Mouse (Mus musculus) midbrain, embryonic 12.5 days (tissue): Measurements from ENCODE around the gene Stmn1. TPM values are rescaled to one million over a fixed set of nuclear protein-coding genes. Genes with fewer than 3 reads are reported as not detected.

ENCODE experiments used
- ATAC-seq: fragments of 200-750 bp; cut with Nextera tagmentation; 2 replicates; pipeline ENCODE4 v1.8.0; 2017; ENCODE audit warnings: low read depth, moderate TSS enrichment, moderate library complexity; ENCODE audit not compliant: low FRiP score
- H3K27ac ChIP-seq: fragments of 300-500 bp; sonication (generic); replicated peaks from 2 replicates; pipeline ENCODE4 v1.5.1; 2016; ENCODE audit warnings: mild to moderate bottlenecking
- H3K27me3 ChIP-seq: fragments of 300-500 bp; sonication (generic); 2 replicates; pipeline ENCODE4 v1.6.1; 2016; ENCODE audit warnings: mild to moderate bottlenecking
- H3K36me3 ChIP-seq: fragments of 300-500 bp; sonication (generic); 2 replicates; pipeline ENCODE4 v1.6.1; 2016
- H3K4me1 ChIP-seq: fragments of 300-500 bp; sonication (generic); 2 replicates; pipeline ENCODE4 v1.6.1; 2016
- H3K4me2 ChIP-seq: fragments of 300-500 bp; sonication (generic); replicated peaks from 2 replicates; pipeline ENCODE4 v1.6.1; 2016; ENCODE audit warnings: mild to moderate bottlenecking, moderate library complexity
- H3K4me3 ChIP-seq: fragments of 300-500 bp; sonication (generic); 2 replicates; pipeline ENCODE4 v1.5.1; 2016; ENCODE audit warnings: mild to moderate bottlenecking
- H3K9ac ChIP-seq: fragments of 300-500 bp; sonication (generic); replicated peaks from 2 replicates; pipeline ENCODE4 v1.6.1; 2016; ENCODE audit warnings: mild to moderate bottlenecking, moderate library complexity
- H3K9me3 ChIP-seq: fragments of 300-500 bp; sonication (generic); 2 replicates; pipeline ENCODE4 v1.6.1; 2016; ENCODE audit warnings: mild to moderate bottlenecking
- WGBS: fragments of 180-500 bp; shearing (Covaris S2); methylation state at CpG from one replicate; pipeline ENCODE4 v1.1.7; 2016; 5-methylcytosine and 5-hydroxymethylcytosine counted together
- polyA plus RNA-seq: library from polyadenylated mRNA; unstranded; fragments of >200 nt; fragmentation: Nextera tagmentation; extraction: Ambion mirVana; gene quantifications from 2 replicates; pipeline ENCODE4 v1.2.1, GENCODE M21; 2016

The Stmn1 gene
- polyA plus RNA-seq, 1 experiment from 2014 or later = 4,918 TPM

GRCm38 (mm10) chr4:134461252-134461651, 6.9 kb upstream of the Stmn1 start:
- Histone ChIP-seq H3K27ac (no peak overlapping the region), H3K4me3 (no peak overlapping the region), H3K27me3 (no peaks in the 10 kb centered on the region), H3K9ac (no peak overlapping the region), H3K9me3 (no peaks in the 10 kb centered on the region), H3K36me3 (no peaks in the 10 kb centered on the region), H3K4me1 (peaks cover 9% of the 10 kb centered on the region), H3K4me2 (no peak overlapping the region)
- no peak for ATAC-seq
- 80% methylated on average over 5 of the region's 5 CpGs for WGBS

- H3K4me2 ChIP-seq = peak overlapping the region; percentile 24
- H3K27ac ChIP-seq = peak overlapping the region; percentile 99
- ATAC-seq = no peak
- H3K4me1 ChIP-seq = peaks cover 25% of the 10 kb centered on the region
- no peaks in the 10 kb centered on the region for H3K9me3 ChIP-seq
- 25% methylated on average over 12 of the region's 12 CpGs for WGBS
- H3K36me3 ChIP-seq = peaks cover 2% of the 10 kb centered on the region
- H3K27me3 ChIP-seq = no peaks in the 10 kb centered on the region
- H3K4me3 ChIP-seq = no peak overlapping the region
- no peak overlapping the region; the same call in 1 of the 2 replicates for H3K9ac ChIP-seq
Observed at GRCm38 (mm10) chr4:134465789-134466188, 2.3 kb upstream of the Stmn1 start.

GRCm38 (mm10) chr4:134466381-134467262, 1.5 kb upstream of the Stmn1 start:
- Histone ChIP-seq H3K4me3 (peak overlapping the region; percentile 97; the same call in 1 of the 2 replicates), H3K9ac (peak overlapping the region; percentile 98; the same call in 1 of the 2 replicates), H3K27ac (peak overlapping the region; percentile 99), H3K9me3 (no peaks in the 10 kb centered on the region), H3K27me3 (no peaks in the 10 kb centered on the region), H3K4me2 (peak overlapping the region; percentile 84), H3K36me3 (peaks cover 10% of the 10 kb centered on the region), H3K4me1 (peaks cover 32% of the 10 kb centered on the region)
- 59% methylated on average over 11 of the region's 11 CpGs for WGBS
- ATAC-seq = no peak

- peaks cover 40% of the 10 kb centered on the region for H3K4me1 ChIP-seq
Observed at GRCm38 (mm10) chr4:134467435-134468214, 495 bp upstream of the Stmn1 start.

GRCm38 (mm10) chr4:134468578-134469266, 602 bp downstream of the Stmn1 start:
- Histone ChIP-seq H3K4me2 (peak overlapping the region; percentile 84), H3K9ac (peak overlapping the region; percentile 98), H3K27me3 (no peaks in the 10 kb centered on the region), H3K4me1 (peaks cover 46% of the 10 kb centered on the region), H3K36me3 (peaks cover 26% of the 10 kb centered on the region), H3K27ac (peak overlapping the region; percentile 99), H3K4me3 (peak overlapping the region; percentile 97), H3K9me3 (no peaks in the 10 kb centered on the region)
- peak; percentile 80 for ATAC-seq
- under 1% methylated on average over 67 of the region's 68 CpGs for WGBS

More at GRCm38 (mm10) chr4:134467435-134468214, 495 bp upstream of the Stmn1 start:
- peak; percentile 42 for ATAC-seq
- Histone ChIP-seq H3K27me3 (no peaks in the 10 kb centered on the region), H3K36me3 (peaks cover 19% of the 10 kb centered on the region), H3K4me2 (peak overlapping the region; percentile 84), H3K4me3 (peak overlapping the region; percentile 97), H3K27ac (peak overlapping the region; percentile 99), H3K9ac (peak overlapping the region; percentile 98), H3K9me3 (no peaks in the 10 kb centered on the region)
- under 1% methylated on average over 31 of the region's 31 CpGs for WGBS

GRCm38 (mm10) chr4:134469341-134469796, 1.2 kb downstream of the Stmn1 start:
- H3K4me1 ChIP-seq = peaks cover 52% of the 10 kb centered on the region
- H3K9me3 ChIP-seq = no peaks in the 10 kb centered on the region
- H3K36me3 ChIP-seq = peaks cover 32% of the 10 kb centered on the region
- peak overlapping the region; percentile 99 for H3K27ac ChIP-seq
- ATAC-seq = peak; percentile 27
- no peaks in the 10 kb centered on the region for H3K27me3 ChIP-seq
- H3K4me2 ChIP-seq = peak overlapping the region; percentile 84
- WGBS = 5% methylated on average over 6 of the region's 6 CpGs
- H3K9ac ChIP-seq = peak overlapping the region; percentile 98
- H3K4me3 ChIP-seq = peak overlapping the region; percentile 97

- Histone ChIP-seq H3K9ac (peak overlapping the region; percentile 98), H3K4me3 (peak overlapping the region; percentile 97), H3K36me3 (peaks cover 38% of the 10 kb centered on the region), H3K27me3 (no peaks in the 10 kb centered on the region), H3K4me2 (peak overlapping the region; percentile 84), H3K4me1 (peaks cover 56% of the 10 kb centered on the region), H3K27ac (peak overlapping the region; percentile 99), H3K9me3 (no peaks in the 10 kb centered on the region)
- no peak for ATAC-seq
- WGBS = 52% methylated on average over 3 of the region's 3 CpGs
Observed at GRCm38 (mm10) chr4:134469985-134470384, 1.9 kb downstream of the Stmn1 start.

GRCm38 (mm10) chr4:134471469-134471868, 3.3 kb downstream of the Stmn1 start:
- no peak for ATAC-seq
- Histone ChIP-seq H3K27ac (peak overlapping the region; percentile 60; the same call in 1 of the 2 replicates), H3K4me3 (peak overlapping the region; percentile 97), H3K27me3 (no peaks in the 10 kb centered on the region), H3K9ac (no peak overlapping the region), H3K9me3 (no peaks in the 10 kb centered on the region), H3K4me1 (peaks cover 44% of the 10 kb centered on the region), H3K36me3 (peaks cover 53% of the 10 kb centered on the region), H3K4me2 (peak overlapping the region; percentile 84)

GRCm38 (mm10) chr4:134473764-134474163, 5.6 kb downstream of the Stmn1 start:
- H3K4me1 ChIP-seq = peaks cover 42% of the 10 kb centered on the region
- H3K9ac ChIP-seq = no peak overlapping the region; the same call in 1 of the 2 replicates
- no peak overlapping the region for H3K4me3 ChIP-seq
- no peak for ATAC-seq
- no peaks in the 10 kb centered on the region for H3K9me3 ChIP-seq
- H3K27me3 ChIP-seq = no peaks in the 10 kb centered on the region
- WGBS = 65% methylated on average over 4 of the region's 4 CpGs
- peak overlapping the region; percentile 69 for H3K27ac ChIP-seq
- no peak overlapping the region; the same call in 1 of the 2 replicates for H3K4me2 ChIP-seq
- H3K36me3 ChIP-seq = peaks cover 61% of the 10 kb centered on the region

- Histone ChIP-seq H3K4me2 (no peak overlapping the region), H3K36me3 (peaks cover 61% of the 10 kb centered on the region), H3K27me3 (no peaks in the 10 kb centered on the region), H3K9ac (no peak overlapping the region; the same call in 1 of the 2 replicates), H3K9me3 (no peaks in the 10 kb centered on the region), H3K4me1 (peaks cover 45% of the 10 kb centered on the region), H3K4me3 (0 out of 2 replicates have a peak overlapping the region, but pooled peaks have one; percentile 2), H3K27ac (peak overlapping the region; percentile 69)
- WGBS = 46% methylated on average over 8 of the region's 8 CpGs
- ATAC-seq = no peak
Observed at GRCm38 (mm10) chr4:134474240-134474639, 6.1 kb downstream of the Stmn1 start.

- no peaks in the 10 kb centered on the region for H3K9me3 ChIP-seq
- H3K9ac ChIP-seq = no peak overlapping the region
- no peak for ATAC-seq
- no peak overlapping the region for H3K4me3 ChIP-seq
- H3K4me1 ChIP-seq = peaks cover 32% of the 10 kb centered on the region
- WGBS = 95% methylated on average over 8 of the region's 8 CpGs
- peaks cover 5% of the 10 kb centered on the region; the same call in 1 of the 2 replicates for H3K27me3 ChIP-seq
- no peak overlapping the region for H3K4me2 ChIP-seq
- H3K36me3 ChIP-seq = peaks cover 49% of the 10 kb centered on the region
- peak overlapping the region; percentile 42 for H3K27ac ChIP-seq
Observed at GRCm38 (mm10) chr4:134476899-134477298, 8.8 kb downstream of the Stmn1 start.
